Mouse (Mus musculus): Measurements from ENCODE around the gene Pepd.
A peak's percentile ranks its signal among the peaks of the same experiment; 100 is the strongest.

Gene Pepd

GRCm38 (mm10) chr7:34911919-34912897, at the start of gene Pepd:
Gene Pepd (plus strand): TSS chr7:34912379.
- DNase-seq, result peak; percentile 86 to 91

DNA sequence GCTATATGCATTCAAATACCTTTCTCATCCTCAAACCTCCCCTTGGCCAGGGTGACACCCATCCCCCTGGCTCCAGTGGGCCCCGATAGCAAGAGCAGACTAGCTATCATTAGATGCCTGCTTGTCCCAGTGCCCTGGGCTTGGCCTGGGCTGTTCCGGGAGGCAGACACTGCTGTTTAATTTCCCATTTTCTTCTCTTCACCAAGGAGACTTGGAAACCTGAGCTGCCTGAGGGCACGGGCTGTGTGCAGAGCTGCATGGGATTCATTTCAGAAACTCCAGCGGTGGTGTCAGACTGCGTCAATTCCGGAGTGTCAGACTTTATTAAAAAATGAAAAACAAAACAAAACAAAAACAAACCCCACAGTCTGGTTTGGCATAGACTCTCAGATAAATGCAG, 44.9 kb upstream of the Pepd start:
- no peak for DNase-seq

DNA sequence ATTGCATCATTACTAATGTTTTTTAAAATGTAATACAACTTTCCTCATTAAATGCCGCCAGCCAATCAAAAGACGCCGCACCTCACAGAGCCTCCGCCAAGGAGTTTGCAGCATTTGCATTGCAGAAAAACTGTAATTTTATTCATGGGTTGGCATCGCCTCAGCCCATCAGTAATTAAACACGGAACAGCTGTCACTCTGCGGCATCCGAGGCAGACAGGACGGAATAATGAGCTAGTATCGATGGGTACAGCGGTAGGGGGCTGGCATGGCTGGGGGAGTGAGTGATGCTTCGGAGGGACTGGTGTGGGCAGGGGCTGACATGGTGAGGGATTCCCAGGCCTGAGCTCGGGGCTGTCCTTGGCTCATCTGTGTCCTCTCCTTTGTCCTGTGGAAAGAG, 42.5 kb upstream of the Pepd start:
- DNase-seq, result peak; percentile 50 to 73

DNA sequence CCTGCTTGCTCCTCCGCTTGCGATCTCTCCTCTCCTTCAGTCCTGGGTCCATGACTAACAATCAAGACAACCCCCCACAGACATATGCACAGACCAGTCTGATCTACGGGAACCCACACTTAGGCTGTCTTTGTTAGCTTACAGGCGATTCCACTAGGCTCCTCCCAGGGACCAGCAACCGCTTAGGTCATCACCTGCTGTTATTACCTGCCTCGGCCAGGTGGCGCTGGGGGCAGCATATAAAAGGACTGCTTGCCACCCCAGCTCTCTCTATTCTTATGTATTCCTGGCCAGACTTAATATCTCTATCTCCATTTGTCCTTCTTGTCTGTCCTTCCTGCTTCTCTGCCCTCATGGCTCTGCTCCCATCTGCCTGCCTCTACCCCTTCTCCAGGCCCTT, 35.4 kb upstream of the Pepd start:
- DNase-seq, result no peak

- peak; percentile 48 to 66 for DNase-seq
Observed at GRCm38 (mm10) chr7:34877820-34878219, 34.4 kb upstream of the Pepd start.

DNA sequence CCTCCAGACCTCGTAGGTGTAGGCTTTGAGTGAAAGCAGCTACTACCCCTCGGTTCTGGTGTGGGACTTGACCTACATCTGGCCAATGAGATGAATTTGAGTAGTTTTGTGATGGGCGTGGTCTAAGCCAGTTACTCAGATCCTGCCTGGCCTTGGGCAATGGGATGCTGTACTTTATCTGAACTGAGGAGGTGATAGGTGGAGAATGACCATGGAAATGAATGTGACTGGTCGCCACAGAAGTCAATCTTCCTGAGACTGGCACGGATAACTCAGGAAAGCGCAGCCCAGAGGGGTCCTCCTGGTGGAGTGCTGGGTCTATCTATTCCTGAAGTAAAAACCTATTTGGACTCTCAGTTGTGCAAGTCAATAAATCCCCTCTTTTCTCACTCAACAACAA, 23.7 kb upstream of the Pepd start:
- DNase-seq, result peak; percentile 39 to 42

- peak in 1 of 2 experiments; percentile 43 for DNase-seq
Observed at GRCm38 (mm10) chr7:34888891-34889290, 23.3 kb upstream of the Pepd start.

DNA sequence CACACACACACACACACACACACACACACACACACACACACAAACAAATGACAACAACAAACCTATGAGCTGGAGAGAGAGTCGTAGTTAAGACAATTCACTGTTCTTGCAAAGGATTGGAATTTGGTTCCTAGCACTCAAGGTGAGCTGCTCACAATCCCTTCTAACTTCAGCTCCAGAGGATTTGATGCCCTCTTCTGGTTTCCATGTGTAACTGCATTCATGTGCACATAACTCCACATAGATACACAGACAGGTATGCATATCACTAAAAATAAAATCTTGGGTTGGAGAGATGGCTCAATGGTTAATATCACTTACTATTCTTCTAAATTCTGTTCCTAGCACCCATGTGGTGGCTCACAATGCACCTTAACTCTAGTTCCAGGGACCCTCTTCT, 19.3 kb upstream of the Pepd start:
- DNase-seq, result no peak

- DNase-seq, result no peak
Observed at GRCm38 (mm10) chr7:34896461-34896860, 15.7 kb upstream of the Pepd start.

GRCm38 (mm10) chr7:34897058-34897457, 15.1 kb upstream of the Pepd start:
- DNase-seq, result peak; percentile 47 to 57

DNA sequence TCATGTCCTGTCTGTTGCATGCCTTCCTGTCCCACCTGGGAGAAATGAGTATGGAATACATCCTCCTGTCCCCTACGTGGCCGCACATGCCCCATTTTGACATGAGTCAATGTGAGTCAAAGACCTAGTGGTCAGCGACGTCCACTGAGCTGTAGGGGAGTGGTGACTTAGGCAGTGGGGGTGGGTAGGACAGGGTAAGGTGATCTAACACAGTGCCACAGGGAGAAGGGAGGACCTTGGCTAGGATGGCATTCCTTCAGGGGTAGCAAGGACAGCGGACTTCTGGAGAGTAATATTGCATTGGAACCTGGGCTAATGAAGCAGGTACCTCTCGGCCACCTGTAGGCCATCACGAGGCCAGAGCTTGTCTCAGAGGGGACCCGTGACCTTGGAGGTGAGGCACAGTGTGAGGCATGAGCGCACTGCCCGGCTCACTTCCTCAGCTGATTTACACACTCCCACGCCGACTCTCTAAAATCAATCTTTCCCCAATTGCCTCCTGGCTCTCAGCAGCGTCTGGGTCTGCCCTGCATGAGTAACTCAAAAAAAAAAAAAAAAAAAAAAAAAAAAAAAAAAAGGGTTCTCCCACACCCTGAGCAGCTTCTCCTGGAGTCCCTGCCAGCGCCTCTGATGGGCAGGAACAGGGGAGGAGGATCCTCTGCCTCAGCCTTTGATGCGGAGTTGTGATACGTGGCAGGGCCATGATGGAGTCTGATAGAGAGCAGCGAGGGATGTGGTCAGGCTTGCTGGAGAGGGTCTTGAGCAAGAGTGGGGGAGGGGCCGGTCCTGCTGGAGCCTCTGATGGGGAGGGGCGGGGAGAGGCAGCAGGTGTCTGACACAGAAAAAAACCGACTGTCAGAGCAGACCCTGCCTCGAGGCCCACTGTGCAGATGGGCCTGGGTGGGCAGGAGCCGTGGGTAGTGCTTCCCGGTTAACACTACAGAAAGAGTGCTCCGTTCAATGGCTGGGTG, 1.8 kb upstream of the Pepd start:
- peak; percentile 39 to 50 for DNase-seq

DNA sequence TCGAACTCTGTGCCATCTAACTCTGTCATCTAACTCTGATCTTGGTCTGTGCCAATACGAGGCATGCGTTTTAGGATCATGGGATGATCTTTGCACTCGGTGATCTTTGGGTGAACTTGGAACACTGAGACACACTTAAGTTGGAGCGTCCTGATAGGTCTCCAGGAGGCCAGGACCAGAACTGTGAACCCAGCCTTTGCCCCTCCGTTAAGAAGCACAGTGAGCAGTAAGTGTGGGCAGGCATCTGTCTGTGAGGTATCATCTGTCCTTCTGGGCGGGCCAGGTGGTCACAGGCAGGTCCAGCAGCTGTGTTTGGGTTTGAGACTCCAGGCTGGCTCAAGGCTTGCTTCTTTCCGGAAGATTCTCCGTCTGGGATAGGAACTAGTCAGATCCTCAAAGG, 1.8 kb downstream of the Pepd start:
- DNase-seq, result no peak

- DNase-seq, result no peak
Observed at GRCm38 (mm10) chr7:34915555-34915954, 3.4 kb downstream of the Pepd start.

- no peak for DNase-seq
Observed at GRCm38 (mm10) chr7:34917558-34917957, 5.4 kb downstream of the Pepd start.

DNA sequence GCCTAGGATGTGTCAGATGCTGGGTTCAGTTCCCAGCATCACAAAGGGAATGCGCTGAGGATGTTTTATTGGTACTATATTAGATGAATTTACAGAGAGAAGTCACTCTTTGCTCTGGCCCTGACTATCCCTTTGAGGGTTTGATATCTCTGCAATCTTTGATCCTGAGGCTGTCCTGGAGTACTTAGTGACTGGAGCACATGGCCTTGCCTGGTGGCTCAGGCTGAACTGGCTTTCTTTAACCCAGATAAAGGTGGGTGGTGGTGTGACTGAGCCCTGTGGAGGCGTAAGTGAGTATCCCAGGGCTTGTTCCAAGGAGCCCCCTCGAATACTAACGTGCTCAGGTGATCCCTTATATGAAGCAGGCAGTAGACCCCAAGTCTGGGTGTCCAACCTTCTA, 5.8 kb downstream of the Pepd start:
- DNase-seq, result no peak

DNA sequence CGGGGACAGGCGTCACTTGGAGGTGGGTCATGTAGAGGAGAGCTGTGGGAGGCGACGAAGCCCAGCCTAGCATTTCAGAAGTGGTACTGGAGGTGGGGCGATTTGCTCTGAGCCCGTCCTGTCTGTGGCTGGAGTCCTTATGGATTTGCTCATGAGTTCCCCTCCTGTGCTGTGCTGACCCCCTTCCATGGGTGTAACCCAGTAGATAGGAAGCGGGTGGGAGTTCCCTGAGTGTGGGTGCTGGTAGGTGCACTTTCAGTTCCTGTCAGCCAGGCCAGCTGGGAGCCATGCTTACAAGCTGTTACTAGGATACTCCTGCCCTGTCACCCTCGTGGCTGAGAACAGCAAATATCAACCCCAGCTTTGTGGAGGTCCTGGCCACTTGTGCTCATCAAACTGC, 6.2 kb downstream of the Pepd start:
- DNase-seq, result no peak

- DNase-seq, result no peak
Observed at GRCm38 (mm10) chr7:34919054-34919453, 6.9 kb downstream of the Pepd start.

DNA sequence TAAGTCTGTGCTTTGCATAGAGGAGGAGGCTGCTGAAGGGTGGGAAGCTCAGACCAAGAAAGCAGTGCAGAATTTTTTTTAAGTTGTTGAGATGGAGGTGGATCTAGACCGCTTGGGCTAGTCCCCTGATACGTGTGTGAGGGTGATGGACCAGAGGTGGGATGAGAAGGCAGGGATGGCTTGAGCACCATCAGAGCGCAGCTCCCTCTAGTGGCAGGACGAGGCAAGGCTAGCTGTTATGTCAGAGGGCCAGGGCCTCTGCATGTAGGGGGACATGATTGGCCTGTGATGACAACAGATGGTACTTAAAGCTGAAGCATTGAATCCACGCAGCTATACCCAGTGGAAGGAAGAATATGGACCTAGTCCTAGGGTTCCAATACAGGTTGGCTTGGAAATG, 7.6 kb downstream of the Pepd start:
- peak; percentile 53 to 58 for DNase-seq

DNA sequence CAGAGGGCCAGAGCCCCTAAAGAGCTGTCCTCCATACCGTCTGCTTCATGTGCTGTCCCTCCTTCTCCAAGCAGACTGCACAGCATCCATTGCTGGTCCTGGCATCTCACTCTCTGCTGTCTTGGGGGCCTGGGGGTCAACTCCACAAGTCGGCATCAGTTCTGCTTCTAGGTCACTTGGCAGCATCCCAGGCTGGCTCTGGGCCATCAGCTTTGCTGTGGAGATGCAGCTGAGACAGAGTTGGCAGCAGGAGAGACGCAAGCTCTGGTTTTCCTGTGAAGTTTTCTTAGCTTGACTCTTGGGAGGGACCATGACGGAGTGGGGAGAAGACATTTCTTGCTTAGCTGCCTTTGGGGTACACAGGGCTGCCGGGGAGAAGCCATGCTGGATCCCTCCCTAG, 13.0 kb downstream of the Pepd start:
- DNase-seq, result peak; percentile 82 to 84

DNA sequence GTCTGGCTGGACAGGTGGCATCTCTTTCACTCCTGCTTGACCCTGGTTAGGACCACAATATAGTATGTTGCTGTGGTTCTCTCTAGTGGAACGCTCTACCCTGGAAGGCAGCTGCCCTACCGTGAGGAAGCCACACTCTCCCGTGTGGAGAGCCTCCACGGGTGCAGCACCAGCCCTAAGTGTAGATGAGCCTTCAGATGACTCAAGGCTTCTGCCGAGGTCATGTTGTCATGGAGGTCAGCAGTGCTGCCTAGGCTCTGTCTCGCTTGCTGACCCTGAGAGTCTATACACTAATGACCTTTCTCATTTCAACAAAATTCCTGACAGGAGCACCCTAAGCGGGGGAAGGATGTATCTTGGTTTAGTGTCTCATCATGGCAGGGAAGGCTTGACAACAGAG, 13.8 kb downstream of the Pepd start:
- no peak for DNase-seq

DNA sequence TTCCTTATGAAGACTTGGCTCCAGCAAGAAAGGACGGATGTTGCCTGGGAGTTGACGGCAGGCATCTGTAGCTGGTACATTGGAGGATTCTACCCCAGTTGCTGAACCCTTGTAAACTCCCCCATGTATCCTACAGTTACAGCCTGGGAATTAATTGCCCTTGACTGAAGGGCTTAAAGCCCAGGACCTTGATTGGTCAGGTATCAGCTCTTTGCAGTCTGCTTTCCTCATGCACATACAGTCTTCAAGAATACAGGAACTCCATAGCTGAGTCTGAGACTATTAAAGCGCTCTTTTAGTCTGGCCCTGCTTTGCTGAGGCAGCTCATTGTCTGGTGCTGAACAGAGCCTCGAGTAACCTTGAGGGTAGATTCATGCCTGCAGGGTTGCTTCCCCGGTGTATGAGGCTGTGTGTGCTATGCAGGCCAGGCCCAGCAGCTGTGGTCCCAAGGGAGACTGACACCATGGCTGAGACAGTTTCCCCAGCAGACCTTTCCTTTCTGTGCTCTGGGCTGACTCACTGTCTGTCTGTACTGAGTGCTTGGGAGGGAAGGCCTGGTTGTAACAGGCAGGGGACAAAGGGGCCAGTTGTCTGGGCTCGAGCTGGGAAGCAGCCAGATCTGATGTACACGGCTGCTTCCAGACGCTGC, 17.6 kb downstream of the Pepd start:
- DNase-seq, result peak in 1 of 2 experiments; percentile 27

DNA sequence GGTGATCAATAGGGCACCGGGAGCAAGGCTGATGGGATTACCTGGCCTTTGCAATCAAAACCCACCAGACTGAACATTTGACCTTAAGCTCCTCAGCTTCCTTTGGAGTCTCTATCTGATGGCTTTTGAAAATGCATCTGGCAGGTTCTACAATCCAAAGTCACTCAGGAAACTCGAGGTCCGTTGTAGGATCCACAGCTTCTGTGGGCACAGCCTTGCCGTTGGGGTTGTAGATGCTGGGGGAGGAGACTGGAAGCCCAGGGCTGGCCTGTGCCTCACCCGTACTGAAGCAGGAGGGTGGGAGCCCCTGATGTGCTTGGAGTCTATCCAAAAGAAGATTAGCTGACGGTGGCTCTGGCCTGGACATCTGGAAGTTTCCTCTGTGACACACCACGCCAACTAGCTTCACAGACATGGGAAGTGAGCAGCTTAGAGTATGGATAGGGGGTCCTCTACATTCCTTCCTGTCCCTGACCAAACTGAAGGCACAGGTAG, 18.1 kb downstream of the Pepd start:
- peak in 1 of 2 experiments; percentile 17 for DNase-seq

GRCm38 (mm10) chr7:34932631-34933030, 20.5 kb downstream of the Pepd start:
- DNase-seq, result peak in 1 of 2 experiments; percentile 40

Data from cerebellum, postnatal 10 days (tissue).